Mouse (Mus musculus) thymus, adult 2 months (tissue): ENCODE measurements around the gene Rbms3.

Experiments
- CTCF ChIP-seq: fragments of 200-500 bp; IDR thresholded peaks from 2 replicates; pipeline ENCODE4 v1.5.1; 2012; ENCODE audit warnings: mild to moderate bottlenecking, control low read depth, low read length, moderate library complexity, borderline replicate concordance; ENCODE audit not compliant: control insufficient read depth, poor library complexity, insufficient read depth; ENCODE audit errors: extremely low read depth
- POLR2A ChIP-seq: fragments of 200-500 bp; IDR thresholded peaks from 2 replicates; pipeline ENCODE4 v1.6.1; 2012; ENCODE audit warnings: mild to moderate bottlenecking, low read length, control low read depth, moderate library complexity; ENCODE audit not compliant: control insufficient read depth, poor library complexity, insufficient read depth; ENCODE audit errors: extremely low read depth

DNA sequence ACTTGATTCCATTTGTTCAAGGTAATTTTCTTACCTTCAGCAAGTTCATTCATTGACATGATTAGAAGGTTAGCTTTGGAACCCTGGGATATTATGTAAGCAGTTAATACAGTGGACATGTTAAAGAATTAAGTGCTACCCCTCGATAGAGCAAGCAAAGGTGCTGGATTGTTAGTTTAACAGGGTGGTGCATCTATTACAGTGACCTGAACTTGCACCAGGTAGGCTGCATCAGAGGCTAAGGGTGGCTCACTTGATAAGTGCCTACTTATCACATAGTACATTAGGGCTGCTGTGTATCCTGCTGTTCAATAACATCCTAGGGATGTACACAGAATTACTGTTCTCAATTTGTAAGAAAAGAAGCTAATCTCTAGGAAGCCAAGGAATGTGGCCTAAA is 996.6 kb downstream of the Rbms3 start:
- TF ChIP-seq POLR2A: no peak
- no peak for TF ChIP-seq CTCF
